Mouse (Mus musculus): ENCODE data around the gene Ankrd11.
A peak's percentile ranks its signal among the peaks of the same experiment; 100 is the strongest.

Ankrd11 gene

GRCm38 (mm10) chr8:123005328-123005727 is 36.7 kb downstream of the Ankrd11 start:
- no peak for DNase-seq (ENCODE audit: low spot score)

GRCm38 (mm10) chr8:123004033-123004922 is 37.8 kb downstream of the Ankrd11 start:
- DNase-seq (ENCODE audit: low spot score): peak; percentile 40

DNA sequence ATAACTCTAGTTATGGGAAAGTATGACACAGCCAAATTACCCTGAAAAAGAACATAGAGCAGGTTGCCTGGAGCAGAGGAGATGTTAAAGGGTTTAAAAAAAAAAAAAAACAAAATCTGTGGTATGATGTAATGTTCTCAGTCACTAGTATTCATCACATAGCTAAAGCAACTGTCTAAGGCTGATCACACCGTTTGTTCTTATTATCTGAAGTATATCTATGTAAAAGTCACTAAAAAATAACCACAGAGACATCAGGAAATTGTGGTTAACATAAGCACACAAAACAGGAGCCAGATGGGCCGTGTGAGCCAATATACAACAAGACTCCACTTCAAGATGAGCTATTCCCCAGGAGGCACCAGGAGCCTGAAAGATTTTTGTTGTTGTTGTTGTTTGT is 41.8 kb downstream of the Ankrd11 start:
- peak; percentile 63 for DNase-seq (ENCODE audit: low spot score)

DNA sequence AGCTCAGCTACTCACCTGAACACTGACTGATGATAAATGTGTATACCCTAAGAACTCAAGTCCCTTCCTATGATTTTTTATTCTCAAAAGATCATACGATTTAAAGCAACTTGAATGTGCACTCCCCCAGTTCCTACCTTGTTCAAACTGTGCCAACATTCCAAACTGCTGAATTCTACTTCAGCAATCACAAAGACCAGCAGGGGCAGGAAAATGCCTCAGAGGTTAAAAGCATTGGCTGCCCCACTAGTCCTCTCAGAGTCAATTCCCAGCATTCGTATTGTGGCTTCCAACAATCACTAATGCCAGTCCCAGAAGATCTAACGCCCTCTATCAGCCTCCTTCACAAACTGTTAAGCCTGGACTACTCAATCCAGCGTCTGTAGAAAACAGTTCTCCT is 44.1 kb downstream of the Ankrd11 start:
- no peak for DNase-seq (ENCODE audit: low spot score)

- no peak for DNase-seq (ENCODE audit: low spot score)
Measured at GRCm38 (mm10) chr8:122993740-122994139, 48.3 kb downstream of the Ankrd11 start.

DNA sequence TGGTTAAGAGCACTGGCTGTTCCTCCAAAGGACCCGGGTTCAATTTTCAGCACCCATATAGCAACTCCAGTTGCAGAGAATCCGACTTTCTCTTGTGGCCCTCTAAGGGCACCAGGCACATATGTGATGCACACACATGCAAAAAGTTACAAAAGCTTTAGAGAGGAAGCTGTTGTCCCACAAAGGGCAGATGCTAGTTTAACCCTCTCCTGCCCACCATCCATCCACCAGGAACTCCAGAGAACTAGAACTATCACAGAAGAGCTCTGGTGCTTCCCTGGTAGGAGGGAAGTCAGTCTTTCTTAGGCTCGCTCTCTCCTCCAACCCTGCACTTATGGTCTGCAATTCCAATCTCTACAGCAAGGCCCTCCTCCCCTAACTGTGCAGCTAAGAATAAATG is 49.0 kb downstream of the Ankrd11 start:
- DNase-seq (ENCODE audit: low spot score): no peak

DNA sequence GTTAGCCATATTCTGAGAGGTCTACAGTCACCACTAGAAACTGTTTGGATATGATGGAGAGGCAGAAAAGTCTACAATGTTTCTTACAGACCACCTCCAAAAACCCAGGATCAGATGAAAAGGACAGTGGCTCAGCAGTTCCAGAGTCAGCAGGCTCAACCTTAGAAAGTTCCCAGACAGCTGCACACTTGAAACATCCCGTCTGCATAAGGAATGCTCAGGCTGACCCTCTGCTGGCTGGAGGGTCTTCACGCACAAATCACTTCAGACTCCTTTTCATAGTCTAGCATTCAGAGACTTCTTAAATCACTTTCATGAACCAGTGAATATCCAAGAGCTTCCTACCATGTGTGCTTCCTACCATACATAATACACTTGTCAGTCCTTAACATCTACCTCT is 49.8 kb downstream of the Ankrd11 start:
- no peak for DNase-seq (ENCODE audit: low spot score)

GRCm38 (mm10) chr8:122991368-122991767 is 50.7 kb downstream of the Ankrd11 start:
- no peak for DNase-seq (ENCODE audit: low spot score)

GRCm38 (mm10) chr8:122989976-122990375 is 52.1 kb downstream of the Ankrd11 start:
- peak; percentile 70 for DNase-seq (ENCODE audit: low spot score)

GRCm38 (mm10) chr8:122988955-122989354 is 53.1 kb downstream of the Ankrd11 start:
- peak; percentile 46 for DNase-seq (ENCODE audit: low spot score)

GRCm38 (mm10) chr8:122987255-122987654 is 54.8 kb downstream of the Ankrd11 start:
- DNase-seq (ENCODE audit: low spot score): no peak

DNA sequence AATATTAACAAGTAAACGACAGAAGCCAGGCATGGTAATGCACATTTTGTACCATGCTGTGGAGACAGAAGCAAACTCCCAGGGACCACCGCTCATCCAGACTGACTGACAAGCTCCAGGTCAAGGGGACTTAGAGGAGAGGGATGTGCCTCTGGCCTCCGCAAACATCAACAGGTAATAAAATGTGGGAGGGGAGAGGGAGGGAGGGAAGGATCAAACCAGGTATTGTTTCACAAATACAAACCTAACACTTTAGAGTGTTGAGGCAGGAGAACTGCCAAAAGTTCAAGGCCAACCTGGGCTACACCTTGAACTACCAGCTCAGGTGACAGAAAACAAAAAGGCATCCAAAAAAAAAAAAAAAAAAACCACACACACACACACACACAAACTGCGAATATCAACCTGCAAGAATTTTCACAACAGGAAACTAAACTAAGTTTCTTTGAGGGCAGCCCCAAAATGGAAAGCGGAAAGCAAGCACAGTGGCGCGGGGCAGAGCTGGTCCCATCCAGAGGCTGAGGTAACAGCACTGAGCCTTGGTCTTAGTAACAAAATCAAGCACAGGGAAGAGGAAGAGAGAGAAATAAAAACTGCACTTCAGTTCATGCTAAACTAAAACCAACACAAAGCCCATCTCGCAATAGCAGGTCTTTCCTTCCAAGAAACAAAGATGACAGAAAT is 55.4 kb downstream of the Ankrd11 start:
- DNase-seq (ENCODE audit: low spot score): peak; percentile 69

- no peak for DNase-seq (ENCODE audit: low spot score)
Measured at GRCm38 (mm10) chr8:122984175-122984574, 57.9 kb downstream of the Ankrd11 start.

- peak; percentile 60 for DNase-seq (ENCODE audit: low spot score)
Measured at GRCm38 (mm10) chr8:122983178-122983942, 58.7 kb downstream of the Ankrd11 start.

DNA sequence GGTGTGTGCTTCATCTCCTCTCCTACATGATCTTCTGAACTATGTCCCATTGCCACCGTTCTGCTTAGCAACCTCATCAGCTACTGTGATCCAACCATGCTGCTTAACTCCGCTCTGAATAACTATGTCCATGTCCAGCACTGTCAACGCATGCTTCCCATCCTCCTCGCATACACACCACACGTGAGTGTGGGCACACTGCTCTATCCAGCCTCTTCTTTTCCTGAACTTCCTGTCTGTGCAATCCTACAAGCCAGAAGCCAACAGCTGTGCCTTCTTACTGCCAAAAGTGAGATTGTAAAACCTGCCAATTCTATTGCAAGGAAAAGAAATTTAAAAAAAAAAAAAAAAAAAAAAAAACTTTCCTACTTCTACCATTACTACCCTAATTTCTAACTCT is 60.4 kb downstream of the Ankrd11 start:
- no peak for DNase-seq (ENCODE audit: low spot score)

- peak; percentile 50 for DNase-seq (ENCODE audit: low spot score)
Measured at GRCm38 (mm10) chr8:122979865-122980509, 62.1 kb downstream of the Ankrd11 start.

- no peak for DNase-seq (ENCODE audit: low spot score)
Measured at GRCm38 (mm10) chr8:122979424-122979823, 62.7 kb downstream of the Ankrd11 start.

- DNase-seq (ENCODE audit: low spot score): no peak
Measured at GRCm38 (mm10) chr8:122976046-122976445, 66.0 kb downstream of the Ankrd11 start.

GRCm38 (mm10) chr8:122969964-122970620 is 72.0 kb downstream of the Ankrd11 start:
- DNase-seq (ENCODE audit: low spot score): no peak

GRCm38 (mm10) chr8:122968145-122968544 is 73.9 kb downstream of the Ankrd11 start:
- no peak for DNase-seq (ENCODE audit: low spot score)

GRCm38 (mm10) chr8:122966638-122967037 is 75.4 kb downstream of the Ankrd11 start:
- no peak for DNase-seq (ENCODE audit: low spot score)

Data from T-cell, adult 2 months (primary cell).